9 mouse cellular contexts compared by ENCODE assay signal in the genomic region with DNA sequence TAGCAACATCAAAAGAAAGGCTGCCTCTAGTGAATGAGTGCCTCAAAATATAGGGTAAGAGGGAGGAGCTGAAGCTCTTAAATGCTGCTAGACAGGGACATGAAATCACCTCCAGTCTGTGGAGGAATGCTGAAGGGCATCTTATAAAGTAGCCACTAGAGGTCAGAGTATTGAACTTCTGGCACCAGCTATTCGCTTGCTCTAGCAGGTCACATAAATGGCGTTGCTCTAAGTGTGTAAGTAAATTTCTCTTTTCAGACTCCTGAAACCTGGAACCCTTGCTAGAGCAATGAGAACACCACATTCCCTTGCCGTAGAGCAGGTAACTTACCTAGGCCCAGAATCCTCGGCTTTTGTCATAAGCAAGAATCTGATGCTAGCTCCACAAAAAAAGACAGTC. TPM values are rescaled to one million over a fixed set of nuclear protein-coding genes. Genes with fewer than 3 reads are reported as not detected.
A peak's percentile ranks its signal among the peaks of the same experiment; 100 is the strongest.
DNase-seq lines count a peak whose midpoint lies in the region; ATAC-seq and TF ChIP-seq lines count a peak whose summit lies in the region.
"Had no signal": no experiment of that assay in that cellular context is flagged by ENCODE, and none has a peak within 500 bp of the region (broad histone marks: within the 10 kb centered on the region; RNA-seq: fewer than 3 reads in every experiment).

No protein-coding gene starts in this region.

- H3K4me2 ChIP-seq in forebrain, embryonic 14.5 days (ENCODE audit: low read length): no peak overlapping the region
- H3K4me2 ChIP-seq in liver, embryonic 13.5 days: no peak overlapping the region
- H3K4me2 ChIP-seq: stomach, embryonic 15.5 days had no signal

- H3K27ac ChIP-seq in spleen, adult 2 months (ENCODE audit: insufficient read depth, low read length): no peak overlapping the region
- no peak overlapping the region for H3K27ac ChIP-seq in forebrain, embryonic 14.5 days (ENCODE audit: low read depth, low read length)
- no peak overlapping the region for H3K27ac ChIP-seq in liver, embryonic 13.5 days
- H3K27ac ChIP-seq: stomach, embryonic 15.5 days had no signal

- TF ChIP-seq POLR2A in spleen, adult 2 months (IDR thresholded peaks at IDR 0.05; ENCODE audit: low read depth, low read length): no peak

- peak; percentile 47; the same call in 1 of the 2 replicates for ATAC-seq in forebrain, embryonic 14.5 days
- ATAC-seq in inflammation-experienced regulatory T-cells, adult 6 months: peak; percentile 81
- 0 out of 2 replicates have a peak, but pooled peaks have one; percentile 34 for ATAC-seq in liver, embryonic 13.5 days (ENCODE audit: low read depth)
- peak; percentile 86 for ATAC-seq in neutrophil, adult 5-6 weeks (ENCODE audit: extremely low read depth, insufficient number of reproducible peaks, low FRiP score, poor library complexity, severe bottlenecking)

- no peaks in the 10 kb centered on the region for H3K9me3 ChIP-seq in forebrain, embryonic 14.5 days (replicated peaks; ENCODE audit: control insufficient read depth, low read length)
- H3K9me3 ChIP-seq in liver, embryonic 13.5 days (replicated peaks): no peaks in the 10 kb centered on the region
- H3K9me3 ChIP-seq: stomach, embryonic 15.5 days had no signal

- no peak overlapping the region for H3K4me3 ChIP-seq in spleen, adult 2 months (ENCODE audit: extremely low read depth, insufficient read depth, insufficient read length)
- H3K4me3 ChIP-seq in forebrain, embryonic 14.5 days (ENCODE audit: low read depth, low read length): no peak overlapping the region
- no peak overlapping the region for H3K4me3 ChIP-seq in liver, embryonic 13.5 days (replicated peaks)
- H3K4me3 ChIP-seq: stomach, embryonic 15.5 days had no signal

- H3K27me3 ChIP-seq in spleen, adult 2 months (ENCODE audit: control insufficient read depth, insufficient read depth, low read length): no peaks in the 10 kb centered on the region
- H3K27me3 ChIP-seq in forebrain, embryonic 14.5 days (replicated peaks; ENCODE audit: control insufficient read depth, insufficient read depth, low read length): no peaks in the 10 kb centered on the region
- H3K27me3 ChIP-seq in liver, embryonic 13.5 days: no peaks in the 10 kb centered on the region
- H3K27me3 ChIP-seq: stomach, embryonic 15.5 days had no signal

- peak in 1 of 2 experiments; percentile 30 for DNase-seq in spleen, adult 2 months (ENCODE audit: low read depth in 1 of 2, low spot score in 2 of 2)
- no peak for DNase-seq in spleen, postnatal 14 days (ENCODE audit: low spot score in 2 of 2)
- DNase-seq in adrenal gland, postnatal 14 days: peak; percentile 30
- DNase-seq in forebrain, embryonic 14.5 days (ENCODE audit: low spot score): peak; percentile 67
- DNase-seq in liver, embryonic 13.5 days: no peak
- DNase-seq in gastrocnemius, adult 8-10 months (ENCODE audit: low spot score in 2 of 2): no peak

- H3K36me3 ChIP-seq in spleen, adult 2 months (ENCODE audit: control insufficient read depth, insufficient read depth, low read length): no peaks in the 10 kb centered on the region
- no peaks in the 10 kb centered on the region for H3K36me3 ChIP-seq in forebrain, embryonic 14.5 days (ENCODE audit: control insufficient read depth, insufficient read depth, low read length)
- H3K36me3 ChIP-seq in liver, embryonic 13.5 days: peaks cover 3% of the 10 kb centered on the region; the same call in 1 of the 2 replicates
- H3K36me3 ChIP-seq: stomach, embryonic 15.5 days had no signal

- no peak overlapping the region for H3K9ac ChIP-seq in forebrain, embryonic 14.5 days (ENCODE audit: low read length)
- no peak overlapping the region for H3K9ac ChIP-seq in liver, embryonic 13.5 days
- H3K9ac ChIP-seq: stomach, embryonic 15.5 days had no signal

- WGBS in spleen, adult 2 months: 10% methylated on average over 4 of the region's 4 CpGs
- 16% methylated on average over 4 of the region's 4 CpGs for WGBS in forebrain, embryonic 14.5 days
- WGBS in liver, embryonic 13.5 days (ENCODE audit: insufficient replicate concordance): 13% methylated on average over 4 of the region's 4 CpGs

- peak; percentile 28; the same call in 1 of the 2 replicates for TF ChIP-seq CTCF in spleen, adult 2 months (IDR thresholded peaks at IDR 0.05; ENCODE audit: extremely low read depth, insufficient read depth, insufficient read length, insufficient replicate concordance)

- no peaks in the 10 kb centered on the region for H3K4me1 ChIP-seq in spleen, adult 2 months (ENCODE audit: control insufficient read depth, insufficient read depth, insufficient read length)
- peaks cover 4% of the 10 kb centered on the region; the same call in 1 of the 2 replicates for H3K4me1 ChIP-seq in forebrain, embryonic 14.5 days (ENCODE audit: control insufficient read depth, insufficient read depth, low read length)
- H3K4me1 ChIP-seq in liver, embryonic 13.5 days (replicated peaks): peaks cover 14% of the 10 kb centered on the region

RNA-seq across cellular contexts. Expression of gene Cdkal1, which starts 2.0 kb away (rescaled TPM):
- polyA plus RNA-seq in spleen, adult 2 months (2012; rRNA removed): 0.82 and 1.2 TPM in 2 replicates
- 25.6 and 28.4 TPM in 2 replicates for total RNA-seq in adrenal gland, postnatal 14 days (2021)
- polyA plus RNA-seq in forebrain, embryonic 14.5 days (2014; fragmentation: Nextera tagmentation; extraction: Ambion mirVana): 23.9 and 32.1 TPM in 2 replicates
- 10 to 100 TPM; 29.6 to 54.2 (median 51.8) TPM for polyA plus RNA-seq in inflammation-experienced regulatory T-cells, adult 6 months (2017; shearing (Covaris generic))
- polyA plus RNA-seq in liver, embryonic 13.5 days (2015; fragmentation: Nextera tagmentation; extraction: Ambion mirVana): 10.0 and 13.5 TPM in 2 replicates
- total RNA-seq in neutrophil, adult 5-6 weeks (2017): 36.1 and 68.2 TPM in 2 replicates
- 10 to 100 TPM; 25.5 to 36.4 (median 32.8) TPM for total RNA-seq in gastrocnemius, adult 8-10 months (2022)

Comparison
In these comparisons a context has a peak if more than half of its experiments do, and no peak if none do; other contexts are left out.
1. DNase-seq: peak in adrenal gland, postnatal 14 days (single experiment) and forebrain, embryonic 14.5 days (single experiment); none in spleen, postnatal 14 days (0 of 2), liver, embryonic 13.5 days (single experiment) and gastrocnemius, adult 8-10 months (0 of 2).
2. ATAC-seq: peak in every context shown above with its lines; median percentile 86 in neutrophil, adult 5-6 weeks; 81 in inflammation-experienced regulatory T-cells, adult 6 months; 47 in forebrain, embryonic 14.5 days; 34 in liver, embryonic 13.5 days.